Mouse (Mus musculus) embryonic facial prominence, embryonic 13.5 days (tissue): ENCODE measurements around the gene Trmt10a. TPM values are rescaled to one million over a fixed set of nuclear protein-coding genes. Genes with fewer than 3 reads are reported as not detected.

Source experiments
- ATAC-seq: fragments of 200-750 bp; cut with Nextera tagmentation; 2 replicates; pipeline ENCODE4 v1.8.0; 2017; ENCODE audit warnings: low read depth; ENCODE audit not compliant: insufficient number of reproducible peaks, insufficient read depth, low FRiP score, low TSS enrichment
- H3K27ac ChIP-seq: fragments of 300-500 bp; sonication (generic); 2 replicates; pipeline ENCODE4 v1.5.1; 2015; ENCODE audit warnings: moderate library complexity, mild to moderate bottlenecking, inconsistent platforms
- H3K27me3 ChIP-seq: fragments of 300-500 bp; sonication (generic); 2 replicates; pipeline ENCODE4 v1.6.1; 2015; ENCODE audit warnings: mild to moderate bottlenecking, inconsistent platforms
- H3K36me3 ChIP-seq: fragments of 300-500 bp; sonication (generic); 2 replicates; pipeline ENCODE4 v1.6.1; 2015; ENCODE audit warnings: mild to moderate bottlenecking, inconsistent platforms
- H3K4me1 ChIP-seq: fragments of 300-500 bp; sonication (generic); 2 replicates; pipeline ENCODE4 v1.6.1; 2015; ENCODE audit warnings: inconsistent platforms
- H3K4me2 ChIP-seq: fragments of 300-500 bp; sonication (generic); 2 replicates; pipeline ENCODE4 v1.6.1; 2015; ENCODE audit warnings: moderate library complexity, mild to moderate bottlenecking, inconsistent platforms
- H3K4me3 ChIP-seq: fragments of 300-500 bp; sonication (generic); 2 replicates; pipeline ENCODE4 v1.5.1; 2015; ENCODE audit warnings: mild to moderate bottlenecking, inconsistent platforms
- H3K9ac ChIP-seq: fragments of 300-500 bp; sonication (generic); 2 replicates; pipeline ENCODE4 v1.6.1; 2015; ENCODE audit warnings: mild to moderate bottlenecking, inconsistent platforms
- H3K9me3 ChIP-seq: fragments of 300-500 bp; sonication (generic); 2 replicates; pipeline ENCODE4 v1.6.1; 2016; ENCODE audit warnings: inconsistent platforms
- WGBS: fragments of 180-500 bp; shearing (Covaris S2); methylation state at CpG from one replicate; pipeline ENCODE4 v1.1.7; 2015; ENCODE audit warnings: mixed read lengths; 5-methylcytosine and 5-hydroxymethylcytosine counted together
- polyA plus RNA-seq: library from polyadenylated mRNA; unstranded; fragments of >200 nt; fragmentation: Nextera tagmentation; extraction: Ambion mirVana; gene quantifications from 2 replicates; pipeline ENCODE4 v1.2.1, GENCODE M21; 2015

Trmt10a gene
- polyA plus RNA-seq = 12.4 and 14.0 TPM in 2 replicates

- WGBS = under 1% methylated on average over 70 of the region's 70 CpGs
These were observed at the start of gene Trmt10a for GRCm38 (mm10) chr3:138143315-138144059. Trmt10a (plus strand) TSS chr3:138143448.

GRCm38 (mm10) chr3:138095301-138095700 lies 47.9 kb upstream of the Trmt10a start:
- Histone ChIP-seq H3K9me3 (no peaks in the 10 kb centered on the region), H3K9ac (no peak overlapping the region), H3K36me3 (no peaks in the 10 kb centered on the region), H3K4me3 (no peak overlapping the region), H3K4me1 (peaks cover 26% of the 10 kb centered on the region), H3K4me2 (peak overlapping the region; percentile 32; the same call in 1 of the 2 replicates), H3K27me3 (no peaks in the 10 kb centered on the region), H3K27ac (peak overlapping the region; percentile 78)
- 46% methylated on average over 3 of the region's 3 CpGs for WGBS
- no peak for ATAC-seq

More at GRCm38 (mm10) chr3:138143315-138144059, at the start of gene Trmt10a:
- Histone ChIP-seq H3K27ac (peak within 1 kb of the TSS; percentile 99), H3K9me3 (no peaks in the 10 kb centered on the region), H3K4me3 (peak within 1 kb of the TSS; percentile 63), H3K4me1 (peaks cover 9% of the 10 kb centered on the region; the same call in 1 of the 2 replicates), H3K4me2 (peak within 1 kb of the TSS; percentile 70), H3K27me3 (no peaks in the 10 kb centered on the region), H3K36me3 (no peaks in the 10 kb centered on the region; the same call in 1 of the 2 replicates), H3K9ac (peak within 1 kb of the TSS; percentile 85)
- peak; percentile 97 for ATAC-seq

- no peaks in the 10 kb centered on the region for H3K36me3 ChIP-seq
- peak; percentile 65; the same call in 1 of the 2 replicates for ATAC-seq
- H3K4me3 ChIP-seq = no peak overlapping the region
- H3K27me3 ChIP-seq = no peaks in the 10 kb centered on the region
- H3K4me1 ChIP-seq = peaks cover 26% of the 10 kb centered on the region
- no peaks in the 10 kb centered on the region for H3K9me3 ChIP-seq
- peak overlapping the region; percentile 32 for H3K4me2 ChIP-seq
- H3K9ac ChIP-seq = no peak overlapping the region
- peak overlapping the region; percentile 78 for H3K27ac ChIP-seq
- WGBS = 32% methylated on average over 10 of the region's 10 CpGs
These were observed 47.5 kb upstream of the Trmt10a start for GRCm38 (mm10) chr3:138095718-138096117.

DNA sequence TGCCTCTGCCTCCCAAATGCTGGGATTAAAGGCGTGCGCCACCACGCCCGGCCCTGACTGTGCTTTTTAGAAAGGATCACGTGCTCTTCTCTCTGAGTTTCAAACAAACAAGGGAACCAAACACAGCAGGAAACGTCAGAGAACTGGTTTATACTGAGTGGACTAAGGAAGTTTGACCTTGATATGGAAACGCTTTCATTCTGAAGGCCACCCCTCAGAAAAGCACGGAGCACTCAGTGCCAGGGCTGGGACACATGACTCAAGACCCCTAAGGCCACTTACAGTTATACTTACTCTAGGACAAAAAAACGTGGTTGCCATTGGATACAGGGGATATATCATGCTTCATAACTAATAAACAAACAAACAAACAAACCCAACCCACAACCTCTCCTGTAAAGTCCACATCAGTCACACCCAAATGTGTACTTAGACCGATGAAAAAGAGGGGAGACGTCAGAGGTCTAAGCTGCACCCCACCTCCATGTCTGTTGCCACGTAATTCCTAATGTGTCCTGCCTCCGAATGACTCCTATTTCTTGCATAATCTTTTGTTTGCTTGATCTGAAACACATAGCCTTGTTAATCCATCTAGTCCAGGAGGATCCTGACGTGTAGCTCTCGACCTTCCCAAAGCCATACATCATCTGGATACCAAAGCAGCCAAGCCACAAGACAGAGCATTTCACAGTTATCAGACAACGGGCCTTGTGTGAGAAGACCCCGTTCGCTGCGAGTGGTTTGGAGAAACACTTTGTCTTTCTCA lies 46.8 kb upstream of the Trmt10a start:
- Histone ChIP-seq H3K9me3 (no peaks in the 10 kb centered on the region), H3K4me2 (no peak overlapping the region), H3K27me3 (no peaks in the 10 kb centered on the region), H3K4me3 (no peak overlapping the region), H3K36me3 (no peaks in the 10 kb centered on the region), H3K4me1 (peaks cover 26% of the 10 kb centered on the region), H3K9ac (no peak overlapping the region), H3K27ac (peak overlapping the region; percentile 78)
- 89% methylated on average over 19 of the region's 19 CpGs for WGBS
- no peak for ATAC-seq

GRCm38 (mm10) chr3:138097718-138098117 lies 45.5 kb upstream of the Trmt10a start:
- Histone ChIP-seq H3K4me3 (no peak overlapping the region), H3K9ac (no peak overlapping the region), H3K27me3 (no peaks in the 10 kb centered on the region), H3K27ac (no peak overlapping the region), H3K4me1 (peaks cover 22% of the 10 kb centered on the region), H3K4me2 (no peak overlapping the region), H3K9me3 (no peaks in the 10 kb centered on the region), H3K36me3 (no peaks in the 10 kb centered on the region)
- WGBS = 76% methylated on average over 1 of the region's 1 CpGs
- no peak for ATAC-seq

DNA sequence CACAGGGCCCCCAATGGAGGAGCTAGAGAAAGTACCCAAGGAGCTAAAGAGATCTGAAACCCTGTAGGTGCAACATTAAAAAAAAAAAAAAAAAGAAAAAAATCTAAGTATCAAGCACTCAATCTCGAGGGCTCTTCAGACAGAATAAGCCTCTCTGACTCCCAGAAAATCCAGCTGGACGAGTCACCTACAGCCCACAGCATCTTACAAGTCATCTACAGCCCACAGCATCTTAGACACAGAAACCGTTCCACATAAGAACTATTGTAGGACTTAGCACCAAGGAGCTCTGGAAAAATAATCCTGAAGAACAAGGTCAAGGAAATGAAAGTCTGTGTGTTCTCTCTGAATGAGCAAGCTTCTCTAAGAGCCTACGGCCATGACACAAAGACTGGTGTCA lies 41.3 kb upstream of the Trmt10a start:
- H3K4me2 ChIP-seq = no peak overlapping the region
- no peak overlapping the region for H3K9ac ChIP-seq
- WGBS = 81% methylated on average over 4 of the region's 4 CpGs
- H3K9me3 ChIP-seq = no peaks in the 10 kb centered on the region
- ATAC-seq = no peak
- H3K4me1 ChIP-seq = peaks cover 9% of the 10 kb centered on the region
- H3K36me3 ChIP-seq = no peaks in the 10 kb centered on the region
- no peaks in the 10 kb centered on the region for H3K27me3 ChIP-seq
- H3K27ac ChIP-seq = no peak overlapping the region
- H3K4me3 ChIP-seq = no peak overlapping the region

DNA sequence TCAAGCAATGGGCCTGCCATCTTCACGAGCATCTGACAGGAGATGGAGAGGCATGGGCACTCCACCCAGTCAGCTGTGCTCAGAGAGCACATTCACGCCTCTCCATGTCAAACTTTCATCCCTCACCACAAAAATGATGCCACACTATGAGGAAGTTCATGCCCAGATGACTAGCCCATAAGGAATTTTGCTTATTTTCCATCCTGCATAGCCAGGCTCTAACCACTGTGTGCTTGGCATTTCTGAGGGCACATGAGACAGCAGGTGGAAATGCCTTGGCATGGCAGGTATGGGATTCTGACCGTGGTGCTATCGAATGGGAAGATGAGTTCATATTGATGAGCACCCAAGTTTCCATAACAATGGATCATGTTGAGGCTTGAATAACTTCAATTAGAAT lies 39.6 kb upstream of the Trmt10a start:
- Histone ChIP-seq H3K36me3 (no peaks in the 10 kb centered on the region), H3K4me1 (peaks cover 5% of the 10 kb centered on the region; the same call in 1 of the 2 replicates), H3K27ac (no peak overlapping the region), H3K9ac (no peak overlapping the region), H3K4me3 (no peak overlapping the region), H3K9me3 (no peaks in the 10 kb centered on the region), H3K4me2 (no peak overlapping the region), H3K27me3 (no peaks in the 10 kb centered on the region)
- ATAC-seq = no peak
- 88% methylated on average over 4 of the region's 4 CpGs for WGBS

- H3K27me3 ChIP-seq = no peaks in the 10 kb centered on the region
- peaks cover 5% of the 10 kb centered on the region; the same call in 1 of the 2 replicates for H3K4me1 ChIP-seq
- H3K9me3 ChIP-seq = no peaks in the 10 kb centered on the region
- H3K4me3 ChIP-seq = no peak overlapping the region
- no peak for ATAC-seq
- no peak overlapping the region for H3K27ac ChIP-seq
- WGBS = 36% methylated on average over 5 of the region's 5 CpGs
- no peaks in the 10 kb centered on the region for H3K36me3 ChIP-seq
- no peak overlapping the region for H3K9ac ChIP-seq
- H3K4me2 ChIP-seq = no peak overlapping the region
These were observed 38.2 kb upstream of the Trmt10a start for GRCm38 (mm10) chr3:138105056-138105455.

DNA sequence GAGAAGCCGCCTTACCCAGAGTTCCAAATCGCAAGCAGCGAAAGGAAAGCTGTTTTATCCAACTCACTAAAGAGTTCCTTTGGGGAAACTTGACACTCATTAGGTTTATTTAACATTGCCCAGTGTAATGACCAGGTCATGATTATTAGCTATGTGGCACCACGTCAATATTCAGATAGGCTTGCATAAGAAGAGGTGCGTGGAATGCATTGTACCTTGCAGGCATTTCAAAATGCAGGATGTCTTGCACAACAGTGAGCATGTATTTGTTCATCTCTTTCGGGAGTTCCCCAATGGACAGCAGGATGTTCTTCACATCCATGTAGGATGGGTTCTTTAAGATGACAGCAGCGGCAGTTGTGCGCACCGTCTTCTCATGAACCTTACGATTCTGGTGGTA lies 36.4 kb upstream of the Trmt10a start:
- 89% methylated on average over 10 of the region's 10 CpGs for WGBS

DNA sequence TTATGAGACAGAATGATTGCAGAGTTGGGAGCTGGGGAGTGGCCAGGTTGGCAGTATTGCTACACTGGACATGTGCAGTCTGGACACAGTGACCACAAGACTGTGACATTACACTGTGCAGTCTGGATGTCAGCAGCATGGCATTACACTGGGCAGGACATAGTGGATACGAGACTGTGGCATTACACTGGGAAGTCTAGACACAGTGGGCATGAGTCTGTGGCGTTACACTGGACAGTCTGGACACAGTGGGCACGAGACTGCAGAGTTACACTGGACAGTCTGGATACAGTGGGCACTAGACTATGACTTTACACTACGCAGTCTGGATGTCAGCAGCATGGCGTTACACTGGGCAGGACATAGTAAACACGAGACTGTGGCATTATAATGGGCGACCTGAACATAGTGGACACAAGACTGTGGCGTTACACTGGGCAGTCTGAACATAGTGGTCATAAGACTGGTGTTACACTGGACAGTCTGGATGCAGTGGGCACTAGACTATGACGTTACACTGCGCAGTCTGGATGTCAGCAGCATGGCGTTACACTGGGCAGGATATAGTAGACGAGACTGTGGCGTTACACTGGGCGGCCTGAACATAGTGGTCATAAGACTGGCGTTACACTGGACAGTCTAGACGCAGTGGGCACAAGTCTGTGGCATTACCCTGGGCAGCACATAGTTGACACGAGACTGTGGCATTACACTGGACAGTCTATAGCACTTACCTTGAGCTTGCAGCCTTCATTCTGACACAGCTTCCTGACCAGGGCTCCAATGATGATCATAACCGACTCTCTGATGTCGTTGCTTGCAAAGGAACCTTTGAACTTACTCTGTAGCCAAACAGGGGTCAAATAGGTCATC lies 32.1 kb upstream of the Trmt10a start:
- no peaks in the 10 kb centered on the region for H3K9me3 ChIP-seq
- ATAC-seq = 0 out of 2 replicates have a peak, but pooled peaks have one; percentile 37
- H3K4me2 ChIP-seq = no peak overlapping the region
- WGBS = 90% methylated on average over 19 of the region's 19 CpGs
- H3K36me3 ChIP-seq = no peaks in the 10 kb centered on the region
- no peak overlapping the region for H3K4me3 ChIP-seq
- no peaks in the 10 kb centered on the region for H3K4me1 ChIP-seq
- H3K9ac ChIP-seq = no peak overlapping the region
- no peaks in the 10 kb centered on the region for H3K27me3 ChIP-seq
- no peak overlapping the region for H3K27ac ChIP-seq

More for the DNA sequence above, 36.4 kb upstream of the Trmt10a start:
- no peak overlapping the region for H3K9ac ChIP-seq
- H3K4me1 ChIP-seq = peaks cover 5% of the 10 kb centered on the region; the same call in 1 of the 2 replicates
- no peaks in the 10 kb centered on the region for H3K27me3 ChIP-seq
- no peak overlapping the region for H3K27ac ChIP-seq
- no peaks in the 10 kb centered on the region for H3K9me3 ChIP-seq
- no peak overlapping the region for H3K4me2 ChIP-seq
- H3K36me3 ChIP-seq = no peaks in the 10 kb centered on the region
- H3K4me3 ChIP-seq = no peak overlapping the region
- ATAC-seq = no peak

GRCm38 (mm10) chr3:138114106-138114505 lies 29.1 kb upstream of the Trmt10a start:
- ATAC-seq = no peak
- H3K4me1 ChIP-seq = no peaks in the 10 kb centered on the region
- H3K4me2 ChIP-seq = no peak overlapping the region
- no peaks in the 10 kb centered on the region for H3K27me3 ChIP-seq
- no peaks in the 10 kb centered on the region for H3K36me3 ChIP-seq
- WGBS = 85% methylated on average over 17 of the region's 17 CpGs
- H3K4me3 ChIP-seq = no peak overlapping the region
- H3K9ac ChIP-seq = no peak overlapping the region
- H3K27ac ChIP-seq = no peak overlapping the region
- H3K9me3 ChIP-seq = no peaks in the 10 kb centered on the region
